Mouse (Mus musculus): Measurements from ENCODE around the gene Ctrc. TPM values are rescaled to one million over a fixed set of nuclear protein-coding genes. Genes with fewer than 3 reads are reported as not detected.

Gene Ctrc
- total RNA-seq, 2 experiments from 2014 or later: not detected

GRCm38 (mm10) chr4:141828177-141828576 lies 18.0 kb downstream of the Ctrc start:
- intact Hi-C loops (cut with DNase I): no loop called here
- no peak for DNase-seq (ENCODE audit: extremely low spot score in 1 of 2, low spot score in 2 of 2)

DNA sequence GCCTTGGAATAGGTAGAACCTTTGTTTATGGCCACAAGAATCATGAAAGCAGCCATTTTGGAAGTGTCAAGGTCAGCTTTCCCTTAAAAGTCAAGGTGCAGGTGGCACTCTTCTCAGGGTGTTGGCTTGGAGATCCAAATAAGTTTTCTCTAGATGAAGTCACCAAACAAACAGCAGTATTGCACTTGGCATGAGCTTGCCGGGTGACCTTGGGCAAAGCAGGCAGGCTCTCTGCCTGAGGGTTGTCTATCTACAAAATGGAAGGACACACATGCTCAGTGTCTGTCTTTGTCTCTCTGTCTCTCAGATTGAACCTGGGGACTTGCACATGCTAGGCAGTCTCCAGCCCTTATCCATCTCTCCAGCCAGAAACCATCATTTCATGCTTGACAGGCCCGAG lies 18.8 kb downstream of the Ctrc start:
- intact Hi-C loops (cut with DNase I): no loop called here
- no peak for DNase-seq (ENCODE audit: extremely low spot score in 1 of 2, low spot score in 2 of 2)

GRCm38 (mm10) chr4:141826060-141826459 lies 20.1 kb downstream of the Ctrc start, which contains the start of gene Cela2a:
Cela2a (minus strand) TSS chr4:141826160.
- intact Hi-C loops (cut with DNase I): no loop called here
- DNase-seq (ENCODE audit: extremely low spot score in 1 of 2, low spot score in 2 of 2): no peak

GRCm38 (mm10) chr4:141822979-141823378 lies 23.2 kb downstream of the Ctrc start:
- peak in 1 of 2 experiments; percentile 49 for DNase-seq (ENCODE audit: extremely low spot score in 1 of 2, low spot score in 2 of 2)
- intact Hi-C loops (cut with DNase I): no loop called here

DNA sequence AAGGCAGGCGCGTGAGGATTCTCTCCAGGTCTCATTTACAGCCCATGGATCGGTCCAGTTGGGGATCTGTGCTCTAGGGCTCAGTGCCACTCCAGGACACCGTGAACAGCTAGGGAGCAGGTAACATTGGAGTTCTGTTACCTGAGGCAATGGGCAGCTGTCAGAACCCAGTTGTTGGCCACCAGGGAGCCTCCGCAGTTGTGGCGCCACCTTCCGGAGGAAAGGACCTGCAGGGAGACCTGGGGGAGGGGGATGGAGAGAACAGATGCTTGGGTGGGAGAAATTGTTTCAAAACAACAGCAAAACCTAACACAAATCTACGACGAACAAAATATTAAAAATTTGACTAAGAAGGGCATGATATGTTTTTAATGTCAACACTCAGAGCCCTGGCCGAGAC lies 24.1 kb downstream of the Ctrc start:
- peak in 1 of 2 experiments; percentile 46 for DNase-seq (ENCODE audit: extremely low spot score in 1 of 2, low spot score in 2 of 2)
- intact Hi-C loops (cut with DNase I): no loop called here

DNA sequence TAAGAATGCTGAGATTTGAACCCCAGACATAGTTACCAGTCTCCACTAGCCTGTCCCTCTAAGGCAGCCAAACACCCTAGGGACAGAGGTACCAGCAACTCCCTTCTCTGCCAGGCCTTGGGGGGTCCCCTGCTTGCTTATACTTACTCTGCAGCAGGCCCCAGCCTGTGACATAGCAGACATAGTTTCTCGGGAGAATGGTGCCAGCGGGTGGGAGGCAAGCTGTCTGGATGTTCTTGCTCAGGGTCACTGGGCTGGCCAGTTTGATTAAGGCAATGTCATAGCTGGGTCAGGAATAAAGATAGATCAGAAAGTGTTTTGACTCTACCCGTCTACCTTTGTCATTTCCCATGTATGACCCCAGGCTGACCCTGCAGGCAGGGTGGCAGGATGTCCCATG lies 25.0 kb downstream of the Ctrc start:
- intact Hi-C loops (cut with DNase I): no loop called here

GRCm38 (mm10) chr4:141819316-141819715 lies 26.8 kb downstream of the Ctrc start:
- intact Hi-C loops (cut with DNase I): no loop called here

More for the DNA sequence above, 25.0 kb downstream of the Ctrc start:
- DNase-seq (ENCODE audit: extremely low spot score in 1 of 2, low spot score in 2 of 2): peak in 1 of 2 experiments; percentile 18

DNA sequence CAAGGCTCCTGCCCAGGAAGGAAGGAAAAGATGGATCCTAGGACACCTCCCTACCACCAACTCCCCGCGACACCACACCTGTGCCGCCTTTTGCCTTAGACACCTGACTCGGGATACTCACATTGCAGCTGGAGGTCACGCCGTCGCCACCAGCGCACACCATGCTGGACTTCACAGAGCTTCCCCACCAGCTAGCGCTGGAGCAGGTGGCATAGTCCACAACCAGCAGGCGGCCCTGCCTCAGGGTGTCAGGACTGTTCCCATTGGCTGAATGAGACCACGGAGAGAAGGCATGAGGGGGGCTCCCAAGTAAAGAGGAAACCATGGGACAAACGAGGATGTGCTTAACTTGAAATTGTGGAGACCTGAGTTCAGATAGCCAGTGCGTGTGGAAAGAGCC lies 27.3 kb downstream of the Ctrc start:
- intact Hi-C loops (cut with DNase I): no loop called here
- no peak for DNase-seq (ENCODE audit: extremely low spot score in 1 of 2, low spot score in 2 of 2)

More at GRCm38 (mm10) chr4:141819316-141819715, 26.8 kb downstream of the Ctrc start:
- no peak for DNase-seq (ENCODE audit: extremely low spot score in 1 of 2, low spot score in 2 of 2)

DNA sequence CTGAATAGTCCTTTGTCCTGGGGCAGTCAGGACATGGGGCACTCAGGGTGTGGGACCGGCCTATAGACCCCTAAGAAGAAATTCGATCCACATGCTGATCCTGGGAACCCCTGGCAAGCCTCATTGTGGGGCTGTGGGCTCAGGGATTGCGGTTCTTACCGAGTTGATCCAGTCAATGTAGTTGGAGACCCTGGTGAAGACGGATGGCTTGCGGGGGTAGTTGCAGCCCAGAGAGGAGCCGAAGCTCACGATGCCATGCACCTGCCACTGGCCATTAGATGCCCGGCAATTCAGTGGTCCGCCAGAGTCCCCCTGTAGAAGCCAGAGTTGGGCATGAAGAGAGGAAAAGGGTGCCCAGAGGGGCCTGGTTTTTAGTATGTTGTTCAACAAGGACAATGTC lies 28.5 kb downstream of the Ctrc start:
- intact Hi-C loops (cut with DNase I): no loop called here
- no peak for DNase-seq (ENCODE audit: extremely low spot score in 1 of 2, low spot score in 2 of 2)

DNA sequence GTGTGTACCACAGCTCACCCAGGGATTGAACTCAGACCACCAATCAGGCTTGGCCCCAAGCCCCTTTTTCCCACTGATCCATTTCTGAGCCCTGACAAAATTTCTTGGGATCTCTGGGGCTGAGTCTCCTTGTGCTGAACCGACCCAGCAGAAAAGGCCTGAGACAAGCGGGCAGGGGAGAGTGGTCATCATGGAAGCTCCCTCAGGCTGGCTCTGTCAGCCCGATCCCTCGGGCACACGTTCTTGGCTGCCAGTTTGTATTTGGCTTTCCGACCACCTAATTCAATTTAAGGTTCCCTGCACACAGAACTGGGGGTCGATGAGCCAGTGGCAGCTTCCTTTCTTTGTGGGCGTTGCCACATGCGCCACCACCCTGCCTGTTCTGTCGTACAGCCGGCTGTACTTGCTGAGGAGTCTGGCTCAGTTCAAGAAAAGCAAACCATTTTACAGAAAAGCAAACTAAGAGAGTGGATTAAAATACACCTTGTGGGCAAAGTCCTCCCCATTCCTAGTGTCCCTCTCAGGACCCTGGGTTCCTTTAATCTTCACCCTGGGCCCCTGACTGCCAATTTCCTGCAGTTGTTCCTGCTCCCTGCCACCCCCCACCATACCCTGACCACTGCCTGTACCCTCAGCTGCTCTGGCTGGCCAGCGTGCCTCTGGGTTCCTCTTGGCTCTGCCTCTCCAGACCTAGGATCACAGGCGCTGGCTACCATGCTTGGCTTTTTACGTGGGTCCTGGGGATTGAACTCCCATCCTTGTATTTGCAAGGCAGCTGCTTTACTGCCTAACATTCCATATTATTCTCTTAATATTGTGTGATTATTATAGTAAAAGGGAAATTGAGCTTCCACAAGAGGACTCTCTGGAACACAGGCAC lies 29.1 kb downstream of the Ctrc start:
- intact Hi-C loops (cut with DNase I): no loop called here
- DNase-seq (ENCODE audit: extremely low spot score in 1 of 2, low spot score in 2 of 2): no peak

DNA sequence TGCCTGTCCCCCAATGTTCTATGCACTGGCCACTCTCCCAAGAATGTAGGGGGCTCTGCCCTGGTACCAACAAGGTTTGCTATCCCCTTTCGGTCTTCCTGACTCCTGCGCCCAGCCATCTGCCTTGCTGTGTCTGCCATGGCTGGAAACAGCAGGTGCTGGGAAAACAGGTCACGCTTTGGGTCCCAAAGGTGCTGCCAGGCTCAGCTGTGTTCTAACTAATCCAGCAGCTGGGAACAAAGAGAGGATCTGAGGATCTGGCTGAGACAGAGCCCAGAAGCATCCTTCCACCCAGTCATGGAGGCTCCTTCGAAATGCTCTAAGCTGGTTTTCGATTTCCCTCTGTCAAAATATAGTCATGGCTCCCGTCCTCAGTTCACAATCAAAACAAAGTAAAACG lies 29.9 kb downstream of the Ctrc start:
- intact Hi-C loops (cut with DNase I): no loop called here
- DNase-seq (ENCODE audit: extremely low spot score in 1 of 2, low spot score in 2 of 2): no peak

DNA sequence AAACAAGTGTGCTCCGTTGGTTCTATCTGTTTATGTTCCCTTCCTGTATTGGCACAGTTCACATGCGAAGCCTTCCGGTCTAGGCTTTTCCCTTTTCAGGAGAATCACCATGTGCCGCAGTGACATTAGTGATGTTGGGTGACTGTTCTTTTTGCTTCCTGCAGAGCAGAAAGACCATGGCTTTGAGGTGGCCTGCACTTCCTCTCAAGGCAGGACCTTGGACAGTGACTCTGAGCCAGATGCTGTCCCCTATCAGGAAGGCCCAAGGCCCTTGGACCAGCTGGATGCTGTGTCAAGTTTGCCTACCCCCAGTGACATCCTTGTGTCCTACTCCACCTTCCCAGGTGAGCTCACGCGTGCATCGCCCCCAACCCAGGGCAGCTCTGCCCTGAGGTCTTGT lies 34.8 kb downstream of the Ctrc start:
- peak in 1 of 2 experiments; percentile 16 for DNase-seq (ENCODE audit: extremely low spot score in 1 of 2, low spot score in 2 of 2)
- intact Hi-C loops (cut with DNase I): no loop called here

DNA sequence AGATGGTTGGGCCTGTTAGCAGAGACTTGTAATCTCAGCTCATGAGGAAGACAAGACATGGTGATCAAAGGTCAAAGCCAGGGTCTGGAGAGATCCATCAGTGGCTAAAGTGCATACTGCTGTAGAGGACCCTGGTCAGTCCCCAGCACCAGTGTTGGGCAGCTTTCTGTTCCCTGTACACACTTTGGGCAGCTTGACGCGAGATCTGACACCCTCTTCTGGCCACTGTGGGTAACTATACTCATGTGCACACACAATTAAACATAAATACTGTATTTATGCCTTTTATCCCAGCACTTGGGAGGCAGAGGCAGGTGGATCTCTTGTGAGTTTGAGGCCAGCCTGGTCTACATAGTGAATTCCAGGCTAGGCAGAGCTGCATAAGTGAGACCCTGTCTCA lies 35.2 kb downstream of the Ctrc start:
- peak in 1 of 2 experiments; percentile 11 for DNase-seq (ENCODE audit: extremely low spot score in 1 of 2, low spot score in 2 of 2)
- intact Hi-C loops (cut with DNase I): no loop called here

- intact Hi-C loops (cut with DNase I): no loop called here
- DNase-seq (ENCODE audit: extremely low spot score in 1 of 2, low spot score in 2 of 2): peak in 1 of 2 experiments; percentile 27
Observed at GRCm38 (mm10) chr4:141809850-141810464, 36.2 kb downstream of the Ctrc start.

- intact Hi-C loops (cut with DNase I): no loop called here
- peak in 1 of 2 experiments; percentile 14 for DNase-seq (ENCODE audit: extremely low spot score in 1 of 2, low spot score in 2 of 2)
Observed at GRCm38 (mm10) chr4:141805886-141806285, 40.3 kb downstream of the Ctrc start.

DNA sequence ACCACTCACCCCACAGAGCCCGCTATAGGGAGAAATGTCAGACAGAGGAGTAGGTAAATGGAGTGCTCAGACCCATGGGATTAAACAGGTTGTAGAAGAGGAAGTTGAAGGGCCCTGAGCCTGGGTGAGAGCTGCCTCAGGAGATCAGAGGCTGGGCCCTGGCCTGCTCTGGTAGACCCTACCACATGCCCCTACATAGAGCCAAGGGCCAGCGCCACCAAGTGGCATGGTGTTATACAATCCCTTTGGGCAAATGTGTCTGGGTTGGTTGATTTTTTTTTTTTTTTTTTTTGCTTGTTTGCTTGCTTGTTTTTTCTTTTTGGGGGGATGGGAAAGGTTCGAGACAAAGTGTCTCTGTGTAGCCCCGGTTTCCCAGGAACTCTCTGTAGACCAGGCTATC lies 42.1 kb downstream of the Ctrc start:
- intact Hi-C loops (cut with DNase I): no loop called here
- DNase-seq (ENCODE audit: extremely low spot score in 1 of 2, low spot score in 2 of 2): peak in 1 of 2 experiments; percentile 27

DNA sequence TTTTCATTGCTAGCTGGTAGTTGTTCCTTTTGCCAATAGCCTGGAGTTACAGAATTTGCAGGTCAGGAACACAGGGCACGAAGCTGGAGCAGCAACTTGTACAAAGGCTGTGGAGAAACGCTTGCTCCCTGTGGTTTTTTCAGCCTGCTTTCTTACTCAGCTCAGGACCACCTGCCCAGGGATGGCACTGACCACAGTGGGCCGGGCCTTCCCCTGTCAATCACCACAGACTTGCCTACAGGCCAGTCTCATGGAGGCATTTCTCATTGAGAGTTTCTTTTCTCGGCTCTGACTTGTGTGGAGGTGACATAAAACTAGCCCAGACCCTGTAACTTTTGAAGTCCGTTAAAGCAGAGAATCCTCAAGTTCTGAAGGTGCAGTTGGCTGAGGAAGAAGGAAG lies 48.6 kb downstream of the Ctrc start:
- peak in 1 of 2 experiments; percentile 14 for DNase-seq (ENCODE audit: extremely low spot score in 1 of 2, low spot score in 2 of 2)
- intact Hi-C loops (cut with DNase I): no loop called here

DNA sequence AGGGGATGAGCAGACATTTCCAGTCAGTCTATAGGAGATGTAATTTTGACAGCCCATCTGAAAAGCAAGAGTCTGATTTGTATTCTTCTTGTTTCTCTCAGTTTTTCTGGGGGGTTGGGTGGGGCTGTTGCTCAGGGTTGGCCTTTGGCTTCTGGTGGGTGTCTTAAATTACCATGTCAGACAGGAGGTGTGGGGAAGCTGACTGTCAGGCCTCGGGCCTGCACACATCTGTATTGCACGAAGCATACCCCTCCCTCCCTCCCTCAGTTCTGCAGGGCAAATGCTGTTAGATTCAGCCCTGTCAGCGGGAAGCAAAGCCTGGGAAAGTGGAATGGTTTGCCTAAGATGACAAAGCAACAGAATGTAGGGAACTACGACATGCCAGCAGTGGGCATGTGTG lies 49.2 kb downstream of the Ctrc start:
- peak in 1 of 2 experiments; percentile 11 for DNase-seq (ENCODE audit: extremely low spot score in 1 of 2, low spot score in 2 of 2)
- intact Hi-C loops (cut with DNase I): no loop called here

DNA sequence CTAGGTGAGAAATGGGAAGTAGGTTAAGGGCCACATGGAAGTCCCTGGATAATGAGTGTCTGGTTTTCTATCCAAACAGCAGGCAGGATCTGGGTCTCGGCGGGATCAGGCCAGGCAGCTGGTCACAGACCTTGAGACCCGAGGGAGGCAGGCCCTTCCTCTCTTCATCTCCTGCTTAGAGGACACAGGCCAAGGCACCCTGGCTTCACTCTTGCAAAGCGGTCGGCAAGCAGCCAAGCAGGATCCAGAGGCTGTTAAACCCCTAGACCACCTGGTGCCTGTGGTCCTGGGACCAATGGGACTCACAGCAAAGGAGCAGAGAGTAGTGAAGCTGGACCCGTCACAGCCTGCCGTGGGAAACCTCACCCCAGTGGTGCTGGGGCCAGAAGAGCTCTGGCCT lies 49.8 kb downstream of the Ctrc start:
- intact Hi-C loops (cut with DNase I): no loop called here
- peak in 1 of 2 experiments; percentile 31 for DNase-seq (ENCODE audit: extremely low spot score in 1 of 2, low spot score in 2 of 2)

- DNase-seq (ENCODE audit: extremely low spot score in 1 of 2, low spot score in 2 of 2): no peak
- intact Hi-C loops (cut with DNase I): no loop called here
Observed at GRCm38 (mm10) chr4:141794152-141794535, 52.0 kb downstream of the Ctrc start.
